Mouse (Mus musculus) MEL (cell line): ENCODE results near the gene Cntn2. TPM values are rescaled to one million over a fixed set of nuclear protein-coding genes. Genes with fewer than 3 reads are reported as not detected.

Source experiments
- DNase-seq: peaks from one replicate; pipeline ENCODE4 v3.0.0; 2011; ENCODE audit warnings: low read depth, low spot score
- H3K27ac ChIP-seq: 2 replicates; pipeline ENCODE4 v1.5.1; 2012; ENCODE audit warnings: low read depth, mild to moderate bottlenecking, control low read depth, low read length, moderate library complexity; ENCODE audit not compliant: control insufficient read depth
- H3K27me3 ChIP-seq, 2 experiments: fragments of 150-350 bp in 1 of 2; sonication (generic) in 1 of 2; 2 replicates each; pipeline ENCODE4 v1.6.1; 2012; ENCODE audit warnings: low read length in 2 of 2, mild to moderate bottlenecking in 2 of 2, improper control_type of control experiment in 1 of 2, moderate library complexity in 1 of 2; ENCODE audit not compliant: insufficient read depth in 2 of 2, control insufficient read depth in 1 of 2
- H3K36me3 ChIP-seq, 2 experiments: 2 replicates each; pipeline ENCODE4 v1.6.1; 2012 to 2014; ENCODE audit warnings: low read length in 2 of 2, improper control_type of control experiment in 1 of 2, inconsistent platforms in 1 of 2, mild to moderate bottlenecking in 1 of 2; ENCODE audit not compliant: insufficient read depth in 2 of 2, control insufficient read depth in 1 of 2
- H3K4me1 ChIP-seq, 2 experiments: fragments of 150-350 bp in 1 of 2; sonication (generic) in 1 of 2; 2 replicates each; pipeline ENCODE4 v1.6.1; 2012; ENCODE audit warnings: low read length in 2 of 2, improper control_type of control experiment in 1 of 2, mild to moderate bottlenecking in 1 of 2; ENCODE audit not compliant: insufficient read depth in 2 of 2, control insufficient read depth in 1 of 2
- H3K4me3 ChIP-seq, 2 experiments: fragments of 150-350 bp in 1 of 2; sonication (generic) in 1 of 2; 2 replicates each; pipeline ENCODE4 v1.5.1; 2012; ENCODE audit warnings: low read depth in 2 of 2, low read length in 2 of 2, mild to moderate bottlenecking in 2 of 2, moderate library complexity in 2 of 2, control low read depth in 1 of 2, improper control_type of control experiment in 1 of 2; ENCODE audit not compliant: control insufficient read depth in 1 of 2, insufficient read depth in 1 of 2
- H3K79me2 ChIP-seq: 2 replicates; pipeline ENCODE4 v1.6.1; 2012; ENCODE audit warnings: mild to moderate bottlenecking, low read length, moderate library complexity; ENCODE audit not compliant: control insufficient read depth, poor library complexity, insufficient read depth
- H3K9ac ChIP-seq: 2 replicates; pipeline ENCODE4 v1.6.1; 2012; ENCODE audit warnings: low read depth, mild to moderate bottlenecking, control low read depth, low read length, moderate library complexity; ENCODE audit not compliant: control insufficient read depth, poor library complexity, severe bottlenecking
- H3K9me3 ChIP-seq: fragments of 150-350 bp; sonication (generic); replicated peaks from 2 replicates; pipeline ENCODE4 v1.6.1; 2012; ENCODE audit warnings: mild to moderate bottlenecking, low read length, improper control_type of control experiment, moderate library complexity; ENCODE audit not compliant: insufficient read depth
- CTCF ChIP-seq, 3 experiments: IDR thresholded peaks in 2 of 3; conservative IDR thresholded peaks in 1 of 3; 2 replicates each; pipeline ENCODE4 v1.5.1; 2011 to 2012; ENCODE audit warnings: low read length in 3 of 3, low read depth in 2 of 3, mild to moderate bottlenecking in 2 of 3, improper control_type of control experiment in 1 of 3, inconsistent platforms in 1 of 3, mixed read lengths in 1 of 3, moderate library complexity in 1 of 3; ENCODE audit not compliant: control insufficient read depth in 1 of 3, insufficient read depth in 1 of 3, poor library complexity in 1 of 3, severe bottlenecking in 1 of 3
- E2F4 ChIP-seq: IDR thresholded peaks from 2 replicates; pipeline ENCODE4 v1.6.1; 2011; ENCODE audit warnings: low read depth, low read length, improper control_type of control experiment, borderline replicate concordance
- ELF1 ChIP-seq: IDR thresholded peaks from 2 replicates; pipeline ENCODE4 v1.6.1; 2014; ENCODE audit warnings: low read depth, mild to moderate bottlenecking, inconsistent platforms, low read length, improper control_type of control experiment, moderate library complexity
- EP300 ChIP-seq, 2 experiments: IDR thresholded peaks; 2 replicates each; pipeline ENCODE4 v1.6.1; 2011; ENCODE audit warnings: improper control_type of control experiment in 2 of 2, low read length in 2 of 2, low read depth in 1 of 2, mild to moderate bottlenecking in 1 of 2
- GABPA ChIP-seq: IDR thresholded peaks from 2 replicates; pipeline ENCODE4 v1.6.1; 2012; ENCODE audit warnings: low read depth, mild to moderate bottlenecking, inconsistent platforms, low read length, improper control_type of control experiment, moderate library complexity
- HCFC1 ChIP-seq: IDR thresholded peaks from 2 replicates; pipeline ENCODE4 v1.6.1; 2012; ENCODE audit warnings: low read depth, mild to moderate bottlenecking, inconsistent platforms, low read length, improper control_type of control experiment, moderate library complexity
- JUND ChIP-seq: IDR thresholded peaks from 2 replicates; pipeline ENCODE4 v1.6.1; 2011; ENCODE audit warnings: low read depth, mild to moderate bottlenecking, improper control_type of control experiment, low read length
- MAFK ChIP-seq: IDR thresholded peaks from 2 replicates; pipeline ENCODE4 v1.6.1; 2011; ENCODE audit warnings: low read depth, mild to moderate bottlenecking, low read length, improper control_type of control experiment, borderline replicate concordance
- MAX ChIP-seq: IDR thresholded peaks from 2 replicates; pipeline ENCODE4 v1.6.1; 2011; ENCODE audit warnings: low read length, improper control_type of control experiment
- MAZ ChIP-seq: IDR thresholded peaks from 2 replicates; pipeline ENCODE4 v1.6.1; 2012; ENCODE audit warnings: low read depth, mild to moderate bottlenecking, inconsistent platforms, low read length, improper control_type of control experiment
- MEF2A ChIP-seq: IDR thresholded peaks from 2 replicates; pipeline ENCODE4 v1.6.1; 2014; ENCODE audit warnings: low read depth, mild to moderate bottlenecking, inconsistent platforms, low read length, improper control_type of control experiment; ENCODE audit not compliant: poor library complexity, insufficient replicate concordance, severe bottlenecking; ENCODE audit errors: extremely low read depth
- MXI1 ChIP-seq: IDR thresholded peaks from 2 replicates; pipeline ENCODE4 v1.6.1; 2011; ENCODE audit warnings: mild to moderate bottlenecking, low read depth, low read length, improper control_type of control experiment
- MYB ChIP-seq: IDR thresholded peaks from 2 replicates; pipeline ENCODE4 v1.6.1; 2011; ENCODE audit warnings: mild to moderate bottlenecking, low read depth, low read length, improper control_type of control experiment
- MYC ChIP-seq: IDR thresholded peaks from 2 replicates; pipeline ENCODE4 v1.6.1; 2011; ENCODE audit warnings: low read depth, mild to moderate bottlenecking, low read length, improper control_type of control experiment, moderate library complexity
- NELFE ChIP-seq: IDR thresholded peaks from 2 replicates; pipeline ENCODE4 v1.6.1; 2011; ENCODE audit warnings: low read depth, low read length, improper control_type of control experiment
- NRF1 ChIP-seq: IDR thresholded peaks from 2 replicates; pipeline ENCODE4 v1.6.1; 2014; ENCODE audit warnings: low read depth, mild to moderate bottlenecking, inconsistent platforms, low read length, improper control_type of control experiment, moderate library complexity; ENCODE audit not compliant: poor library complexity, insufficient read depth, severe bottlenecking
- POLR2AphosphoS5 ChIP-seq: IDR thresholded peaks from 2 replicates; pipeline ENCODE4 v1.6.1; 2012; ENCODE audit warnings: low read depth, borderline replicate concordance, mild to moderate bottlenecking, inconsistent platforms, low read length, moderate library complexity, mixed read lengths
- RAD21 ChIP-seq: IDR thresholded peaks from 2 replicates; pipeline ENCODE4 v1.6.1; 2011; ENCODE audit warnings: mild to moderate bottlenecking, low read depth, low read length, improper control_type of control experiment
- RCOR1 ChIP-seq: IDR thresholded peaks from 2 replicates; pipeline ENCODE4 v1.6.1; 2012; ENCODE audit warnings: low read depth, mild to moderate bottlenecking, inconsistent platforms, low read length, improper control_type of control experiment
- SIN3A ChIP-seq: IDR thresholded peaks from 2 replicates; pipeline ENCODE4 v1.6.1; 2012; ENCODE audit warnings: low read length, improper control_type of control experiment, inconsistent platforms
- SMC3 ChIP-seq: IDR thresholded peaks from 2 replicates; pipeline ENCODE4 v1.6.1; 2011; ENCODE audit warnings: low read depth, low read length, improper control_type of control experiment
- TAL1 ChIP-seq: IDR thresholded peaks from 2 replicates; pipeline ENCODE4 v1.6.1; 2012; ENCODE audit warnings: mild to moderate bottlenecking, inconsistent platforms, low read length, moderate library complexity, mixed read lengths
- TBP ChIP-seq: IDR thresholded peaks from 2 replicates; pipeline ENCODE4 v1.8.0; 2011; ENCODE audit warnings: low read depth, low read length, improper control_type of control experiment
- USF2 ChIP-seq, 2 experiments: IDR thresholded peaks; 2 replicates each; pipeline ENCODE4 v1.6.1; 2011 to 2012; ENCODE audit warnings: improper control_type of control experiment in 2 of 2, low read length in 2 of 2, borderline replicate concordance in 1 of 2, inconsistent platforms in 1 of 2, low read depth in 1 of 2, mild to moderate bottlenecking in 1 of 2; ENCODE audit not compliant: insufficient read depth in 1 of 2
- ZNF384 ChIP-seq: IDR thresholded peaks from 2 replicates; pipeline ENCODE4 v1.6.1; 2012; ENCODE audit warnings: low read depth, mild to moderate bottlenecking, inconsistent platforms, low read length, improper control_type of control experiment
- polyA plus RNA-seq, 2 experiments: library from polyadenylated mRNA; stranded (reverse) in 1 of 2; unstranded in 1 of 2; fragments of >175 nt in 1 of 2; fragments of >200 nt in 1 of 2; gene quantifications; 2 replicates each; pipeline versions ENCODE4 v1.2.1 to v1.2.4; 2012; ENCODE audit warnings: low replicate concordance in 2 of 2, low read depth in 1 of 2; ENCODE audit not compliant: insufficient read length in 2 of 2, insufficient read depth in 1 of 2, missing spikeins in 1 of 2
- total RNA-seq: library from RNA; depleted of rRNA; stranded (reverse); fragments of 300-350 nt; gene quantifications from 2 replicates; pipeline ENCODE4 v1.2.3, GENCODE M21; 2012

The Cntn2 gene
- total and polyA plus RNA-seq, 3 experiments = not detected

- peaks cover 0 to 3% of the 10 kb centered on the region in 2 experiments; a peak in 2 of 4 replicates for H3K36me3 ChIP-seq
- H3K27me3 ChIP-seq = no peaks in the 10 kb centered on the region; a peak in 1 of 4 replicates
Measured at GRCm38 (mm10) chr1:132509771-132510170, 33.3 kb downstream of the Cntn2 start.

DNA sequence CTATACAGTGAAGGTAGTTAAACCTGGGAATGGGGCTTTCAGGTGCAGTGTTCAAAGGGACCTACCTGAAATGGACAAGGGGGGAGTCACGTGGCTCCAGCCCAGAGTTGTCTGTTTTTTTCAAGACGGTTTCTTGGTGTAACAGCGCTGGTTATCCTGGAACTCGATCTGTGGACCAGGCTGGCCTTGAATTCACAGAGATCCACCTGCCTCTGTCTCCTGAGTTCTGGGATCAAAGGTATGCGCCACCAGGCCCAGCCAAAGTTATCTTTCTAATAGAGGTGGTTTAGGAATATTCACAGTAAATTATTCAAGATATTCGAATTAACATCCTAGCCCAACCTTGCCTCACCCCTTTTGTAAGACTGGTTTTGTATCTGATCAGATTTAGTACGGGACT is 36.4 kb downstream of the Cntn2 start:
- H3K36me3 ChIP-seq = peaks cover 0 to 10% of the 10 kb centered on the region in 2 experiments; a peak in 2 of 4 replicates
- no peak for DNase-seq
- no peak overlapping the region for H3K4me3 ChIP-seq
- TF ChIP-seq E2F4 = no peak
- no peak for TF ChIP-seq USF2 (IDR thresholded peaks at IDR 0.05; ENCODE audit: borderline replicate concordance in 1 of 2, insufficient read depth in 1 of 2, low read depth in 1 of 2, low read length in 2 of 2)
- no peak for TF ChIP-seq POLR2AphosphoS5
- no peak for TF ChIP-seq CTCF (IDR thresholded peaks at IDR 0.05 in 2 of 3, conservative IDR thresholded peaks at IDR 0.05 in 1 of 3; ENCODE audit: control insufficient read depth in 1 of 3, insufficient read depth in 1 of 3, low read depth in 2 of 3, low read length in 3 of 3, poor library complexity in 1 of 3, severe bottlenecking in 1 of 3)
- TF ChIP-seq MXI1 = no peak
- no peak for TF ChIP-seq ZNF384
- no peak for TF ChIP-seq ELF1
- TF ChIP-seq SMC3 = no peak
- TF ChIP-seq NRF1 = no peak
- H3K4me1 ChIP-seq = no peaks in the 10 kb centered on the region
- H3K27ac ChIP-seq = no peak overlapping the region
- no peaks in the 10 kb centered on the region for H3K9me3 ChIP-seq
- no peak overlapping the region for H3K9ac ChIP-seq
- H3K27me3 ChIP-seq = no peaks in the 10 kb centered on the region
- H3K79me2 ChIP-seq = no peaks in the 10 kb centered on the region

More at GRCm38 (mm10) chr1:132509771-132510170, 33.3 kb downstream of the Cntn2 start:
- Histone ChIP-seq H3K4me3 (no peak overlapping the region), H3K9ac (no peak overlapping the region), H3K4me1 (no peaks in the 10 kb centered on the region), H3K9me3 (no peaks in the 10 kb centered on the region), H3K27ac (no peak overlapping the region), H3K79me2 (no peaks in the 10 kb centered on the region)
- DNase-seq = no peak
- no peak for TF ChIP-seq CTCF (IDR thresholded peaks at IDR 0.05 in 2 of 3, conservative IDR thresholded peaks at IDR 0.05 in 1 of 3; ENCODE audit: control insufficient read depth in 1 of 3, insufficient read depth in 1 of 3, low read depth in 2 of 3, low read length in 3 of 3, poor library complexity in 1 of 3, severe bottlenecking in 1 of 3)
- TF ChIP-seq NRF1 = no peak
- no peak for TF ChIP-seq RCOR1
- no peak for TF ChIP-seq MYC
- TF ChIP-seq E2F4 = no peak
- TF ChIP-seq MAX = no peak
- no peak for TF ChIP-seq TBP
- no peak for TF ChIP-seq SIN3A
- no peak for TF ChIP-seq EP300 (IDR thresholded peaks at IDR 0.05; ENCODE audit: low read depth in 1 of 2, low read length in 2 of 2)
- no peak for TF ChIP-seq GABPA
- TF ChIP-seq TAL1 = no peak
- no peak for TF ChIP-seq JUND
- TF ChIP-seq MYB = no peak
- no peak for TF ChIP-seq MAFK
- no peak for TF ChIP-seq MAZ
- no peak for TF ChIP-seq MXI1
- TF ChIP-seq NELFE = no peak
- no peak for TF ChIP-seq HCFC1
- no peak for TF ChIP-seq MEF2A
- no peak for TF ChIP-seq RAD21
